Mouse (Mus musculus) brain, embryonic 18.5 days (tissue): ENCODE results near the gene Vmn2r108.
"Not testable (repeated sequence)": the region's sequence is repeated elsewhere in the genome, so short reads cannot be mapped to it uniquely, and the experiment has no call there.

Experiments used
- DNase-seq: peaks from one replicate; pipeline ENCODE4 v3.0.0-alpha.2; 2012; ENCODE audit warnings: low read depth, low spot score

Vmn2r108 gene

DNA sequence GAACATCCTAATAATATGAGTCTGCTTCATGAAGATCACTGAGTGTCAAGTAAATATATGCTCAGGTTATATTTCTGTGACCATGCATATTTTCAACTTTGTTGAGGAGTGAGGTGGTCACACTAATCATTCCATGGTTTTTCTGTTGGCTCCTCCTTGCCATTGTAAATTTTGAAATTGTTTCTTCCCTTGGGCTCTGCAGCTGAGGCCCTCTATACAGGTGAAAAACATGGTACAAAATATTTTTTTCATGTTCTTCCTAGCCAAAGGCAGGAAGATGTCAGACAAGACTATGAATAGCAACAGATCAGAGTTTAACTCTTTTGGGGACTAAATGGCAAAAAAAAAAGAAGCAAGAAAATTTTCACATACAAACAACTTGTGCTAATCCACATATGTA, at the start of gene Vmn2r108:
Gene Vmn2r108 (minus strand): TSS at position 101 of the 400 bp plus-strand sequence.
- no peak for DNase-seq

DNA sequence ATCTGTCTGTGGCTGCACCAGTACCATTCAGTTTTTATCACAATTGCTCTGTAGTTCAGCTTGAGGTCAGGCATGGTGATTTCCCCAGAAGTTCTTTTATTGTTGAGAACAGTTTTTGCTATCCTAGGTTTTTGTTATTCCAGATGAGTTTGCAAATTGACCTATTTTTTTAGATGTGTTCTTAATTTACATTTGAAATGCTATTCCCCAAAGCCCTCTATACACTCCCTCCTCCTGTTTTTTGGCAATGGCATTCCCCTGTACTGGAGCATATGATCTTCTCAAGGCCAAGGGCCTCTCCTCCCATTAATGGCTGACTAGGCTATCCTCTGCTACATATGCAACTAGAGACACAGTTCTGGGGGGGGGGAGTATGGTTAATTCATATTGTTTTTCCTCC, 27.1 kb upstream of the Vmn2r108 start:
- not testable (repeated sequence) for DNase-seq

DNA sequence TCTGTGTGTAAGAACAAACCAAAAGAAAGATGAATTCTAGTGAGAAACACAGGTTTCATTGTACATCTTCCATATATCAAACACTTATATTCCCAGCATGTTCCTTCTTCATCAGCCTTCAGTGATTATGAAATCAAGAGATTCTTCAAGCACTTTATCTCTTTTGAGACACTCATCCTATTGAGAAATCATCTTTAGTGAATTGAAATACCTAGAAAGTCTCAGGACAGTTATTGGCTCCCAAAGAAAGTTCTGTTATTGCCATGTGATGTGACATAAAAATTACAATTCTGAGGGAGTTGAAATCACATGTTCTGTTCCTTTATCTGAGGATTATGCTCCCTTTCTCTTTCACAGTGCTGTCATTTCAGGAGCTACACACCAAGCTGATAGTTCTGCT, 16.7 kb upstream of the Vmn2r108 start, which contains the start of gene Vmn1r225:
Gene Vmn1r225 (plus strand): TSS at position 301 of the 400 bp plus-strand sequence.
- no peak for DNase-seq

DNA sequence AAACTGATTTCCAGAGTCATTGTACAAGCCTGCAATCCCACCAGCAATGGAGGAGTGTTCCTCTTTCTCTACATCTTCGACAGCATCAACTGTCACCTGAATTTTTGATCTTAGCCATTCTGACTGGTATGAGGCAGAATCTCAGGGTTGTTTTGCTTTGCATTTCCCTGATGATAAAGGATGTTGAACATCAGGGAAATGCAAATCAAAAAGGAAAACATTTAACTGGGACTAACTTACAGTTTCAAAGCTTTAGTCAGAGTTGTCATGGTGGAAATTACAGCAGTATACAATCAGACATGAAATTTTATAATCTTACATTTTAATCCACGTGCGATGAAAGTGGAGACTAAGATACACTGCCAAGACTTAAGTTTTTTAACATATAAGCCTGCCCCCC, 7.8 kb downstream of the Vmn2r108 start:
- no peak for DNase-seq

DNA sequence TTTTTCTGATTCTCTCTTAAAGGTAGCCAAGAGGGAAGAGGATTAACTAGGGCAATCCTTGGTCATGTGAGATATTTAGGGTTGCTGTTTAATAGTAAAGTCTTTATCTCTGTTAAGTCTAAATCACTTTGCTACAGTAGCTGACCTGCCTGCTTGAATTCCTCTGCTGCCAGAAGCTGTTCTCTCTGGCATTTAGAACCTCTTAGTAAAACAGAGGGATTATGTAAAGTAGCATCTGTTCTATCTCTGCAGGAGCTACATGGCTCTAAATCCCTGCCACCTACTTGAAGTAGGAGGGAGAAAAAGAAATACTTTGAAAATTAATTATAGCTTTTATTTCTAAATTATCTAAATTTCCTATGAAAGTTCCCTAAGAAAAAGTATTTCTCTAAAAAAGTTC, 41.9 kb downstream of the Vmn2r108 start:
- no peak for DNase-seq

DNA sequence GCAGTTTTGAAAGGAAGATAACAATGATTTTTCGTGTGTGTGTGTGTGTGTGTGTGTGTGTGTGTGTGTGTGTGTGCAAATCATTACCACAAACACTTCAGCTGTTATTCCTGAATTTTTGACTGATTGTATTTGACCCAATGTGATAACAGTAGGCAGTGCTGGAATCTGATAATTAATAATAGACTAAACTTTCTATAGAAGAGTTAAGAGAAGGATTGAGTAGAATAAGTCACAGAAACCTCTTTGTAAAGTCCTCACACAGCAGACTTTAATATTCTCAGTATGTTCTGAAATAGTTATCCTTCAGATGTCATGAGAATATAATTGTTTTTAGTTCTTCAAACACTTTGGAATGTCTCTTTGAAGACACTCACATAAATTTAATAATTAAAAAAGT, 67.3 kb downstream of the Vmn2r108 start, which contains the start of gene Vmn1r224:
Gene Vmn1r224 (plus strand): TSS at position 301 of the 400 bp plus-strand sequence.
- DNase-seq: no peak
